Mouse (Mus musculus) cerebellum, adult 8-10 months (tissue): ENCODE measurements around the gene Tgtp1.
"Not testable (repeated sequence)": the region's sequence is repeated elsewhere in the genome, so short reads cannot be mapped to it uniquely, and the experiment has no call there.

Experiments
- DNase-seq: peaks from one replicate; pipeline ENCODE4 v3.0.0; 2022

The Tgtp1 gene

GRCm38 (mm10) chr11:48994018-48994417 lies at the start of gene Tgtp1:
Tgtp1 (minus strand) TSS chr11:48994172.
- DNase-seq = not testable (repeated sequence)

GRCm38 (mm10) chr11:49012074-49012473 lies 18.1 kb upstream of the Tgtp1 start:
- not testable (repeated sequence) for DNase-seq

GRCm38 (mm10) chr11:49006785-49007184 lies 12.8 kb upstream of the Tgtp1 start:
- not testable (repeated sequence) for DNase-seq

GRCm38 (mm10) chr11:49006317-49006716 lies 12.3 kb upstream of the Tgtp1 start:
- DNase-seq = not testable (repeated sequence)

- not testable (repeated sequence) for DNase-seq
Measured at GRCm38 (mm10) chr11:49000411-49000810, 6.4 kb upstream of the Tgtp1 start.

- DNase-seq = not testable (repeated sequence)
Measured at GRCm38 (mm10) chr11:48993296-48993695, 676 bp downstream of the Tgtp1 start.

- not testable (repeated sequence) for DNase-seq
Measured at GRCm38 (mm10) chr11:48991740-48992520, 2.0 kb downstream of the Tgtp1 start, which contains the start of gene Gm12185. Gm12185 (minus strand) TSS chr11:48992226.

- not testable (repeated sequence) for DNase-seq
Measured at GRCm38 (mm10) chr11:48989981-48990380, 4.0 kb downstream of the Tgtp1 start.

GRCm38 (mm10) chr11:48988219-48988618 lies 5.8 kb downstream of the Tgtp1 start:
- not testable (repeated sequence) for DNase-seq

- not testable (repeated sequence) for DNase-seq
Measured at GRCm38 (mm10) chr11:48982848-48983247, 11.1 kb downstream of the Tgtp1 start.

GRCm38 (mm10) chr11:48980052-48980451 lies 13.9 kb downstream of the Tgtp1 start:
- not testable (repeated sequence) for DNase-seq

GRCm38 (mm10) chr11:48979251-48979650 lies 14.7 kb downstream of the Tgtp1 start, which contains the start of gene 9930111J21Rik1:
9930111J21Rik1 (minus strand) TSS chr11:48979398.
- DNase-seq = not testable (repeated sequence)

GRCm38 (mm10) chr11:48978240-48978939 lies 15.6 kb downstream of the Tgtp1 start, which contains the start of gene Olfr56:
Olfr56 (plus strand) TSS chr11:48978889.
- not testable (repeated sequence) for DNase-seq

GRCm38 (mm10) chr11:48974686-48975085 lies 19.3 kb downstream of the Tgtp1 start:
- not testable (repeated sequence) for DNase-seq

- not testable (repeated sequence) for DNase-seq
Measured at GRCm38 (mm10) chr11:48946090-48946489, 47.9 kb downstream of the Tgtp1 start, which contains the start of gene Psme2b. Psme2b (minus strand) TSS chr11:48946190.

- not testable (repeated sequence) for DNase-seq
Measured at GRCm38 (mm10) chr11:48939286-48939685, 54.7 kb downstream of the Tgtp1 start.
